Mouse (Mus musculus): Measurements from ENCODE around the gene Tk1.
"Not testable (repeated sequence)": the region's sequence is repeated elsewhere in the genome, so short reads cannot be mapped to it uniquely, and the experiment has no call there.

Tk1 gene

DNA sequence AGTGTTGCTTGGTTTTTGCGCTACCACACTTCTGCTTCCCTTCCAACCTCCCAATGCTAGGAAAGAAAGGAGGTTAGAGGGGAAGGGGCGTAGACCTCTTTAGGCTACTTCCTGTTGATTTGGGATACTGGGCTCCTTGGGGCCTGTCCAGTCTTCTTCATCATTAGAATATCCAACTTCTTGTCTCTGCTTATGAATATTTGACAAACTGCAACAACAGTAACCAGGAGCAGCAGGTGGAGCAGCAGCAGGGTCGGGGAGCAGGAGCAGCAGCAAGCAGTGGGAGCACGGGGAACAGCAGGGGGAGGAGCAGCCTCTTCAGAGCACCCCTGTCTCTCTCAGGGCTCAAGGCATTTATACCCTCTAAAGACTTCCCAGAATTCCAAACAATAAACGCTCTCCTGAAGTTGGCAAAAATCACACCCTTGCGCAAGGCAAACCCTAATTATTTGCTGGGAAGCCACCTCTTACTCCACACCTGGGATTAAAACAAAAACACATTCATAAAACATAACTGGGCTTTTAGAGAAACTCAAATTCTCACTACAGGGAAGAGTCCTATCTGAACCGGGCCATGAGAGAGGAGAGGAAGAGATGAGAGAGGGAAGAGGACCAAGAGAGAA, 21.8 kb upstream of the Tk1 start:
- DNase-seq (ENCODE audit: low read depth): peak; percentile 18

- DNase-seq (ENCODE audit: low read depth): peak; percentile 75
These were observed 20.7 kb upstream of the Tk1 start for GRCm38 (mm10) chr11:117846640-117847039.

DNA sequence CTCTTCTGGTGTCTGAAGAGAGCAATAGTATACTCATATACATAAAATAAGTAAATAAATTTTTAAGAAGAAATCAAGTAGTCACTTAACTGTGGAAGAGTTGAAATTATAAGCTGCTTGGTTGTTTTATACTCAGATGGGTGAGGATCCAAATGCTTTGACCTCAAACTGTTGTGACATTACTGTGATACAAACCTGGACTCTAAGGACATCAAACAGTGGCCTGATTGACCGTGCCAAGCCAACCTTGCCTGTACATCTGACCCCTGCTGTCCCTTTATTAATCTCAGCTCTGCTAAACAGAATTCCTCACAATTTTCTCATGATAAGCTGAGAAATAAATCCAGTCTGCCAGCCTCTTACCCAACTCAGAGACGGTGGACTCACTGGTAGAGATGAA, 19.8 kb upstream of the Tk1 start:
- DNase-seq (ENCODE audit: low read depth): no peak

- DNase-seq (ENCODE audit: low read depth): no peak
These were observed 19.1 kb upstream of the Tk1 start for GRCm38 (mm10) chr11:117844997-117845396.

GRCm38 (mm10) chr11:117843434-117843833, 17.5 kb upstream of the Tk1 start:
- no peak for DNase-seq (ENCODE audit: low read depth)

DNA sequence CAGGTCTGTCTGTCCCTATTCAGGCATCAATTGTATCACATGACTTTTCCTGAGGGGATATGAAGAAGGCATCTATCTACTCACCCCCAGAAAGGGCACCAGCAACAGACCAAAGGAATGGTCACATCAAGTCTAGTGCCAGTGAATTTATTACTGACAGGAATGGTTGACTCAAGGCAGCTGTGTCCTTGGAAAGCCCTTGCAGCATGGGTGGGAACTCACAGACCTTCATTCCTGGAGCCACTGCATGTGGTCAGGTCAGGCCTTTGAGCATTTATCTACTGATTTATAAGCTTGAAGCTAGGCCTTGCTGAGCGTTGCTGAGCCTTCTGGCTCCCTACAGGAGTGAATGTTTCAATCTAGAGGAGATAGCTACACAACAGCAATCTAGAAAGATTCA, 15.0 kb upstream of the Tk1 start:
- DNase-seq (ENCODE audit: low read depth): no peak

GRCm38 (mm10) chr11:117839021-117839420, 13.1 kb upstream of the Tk1 start:
- DNase-seq (ENCODE audit: low read depth): no peak

- DNase-seq (ENCODE audit: low read depth): no peak
These were observed 12.7 kb upstream of the Tk1 start for GRCm38 (mm10) chr11:117838572-117838971.

GRCm38 (mm10) chr11:117836306-117836705, 10.4 kb upstream of the Tk1 start:
- DNase-seq (ENCODE audit: low read depth): no peak

- no peak for DNase-seq (ENCODE audit: low read depth)
These were observed 8.2 kb upstream of the Tk1 start for GRCm38 (mm10) chr11:117834086-117834485.

GRCm38 (mm10) chr11:117833509-117833908, 7.6 kb upstream of the Tk1 start:
- DNase-seq (ENCODE audit: low read depth): not testable (repeated sequence)

DNA sequence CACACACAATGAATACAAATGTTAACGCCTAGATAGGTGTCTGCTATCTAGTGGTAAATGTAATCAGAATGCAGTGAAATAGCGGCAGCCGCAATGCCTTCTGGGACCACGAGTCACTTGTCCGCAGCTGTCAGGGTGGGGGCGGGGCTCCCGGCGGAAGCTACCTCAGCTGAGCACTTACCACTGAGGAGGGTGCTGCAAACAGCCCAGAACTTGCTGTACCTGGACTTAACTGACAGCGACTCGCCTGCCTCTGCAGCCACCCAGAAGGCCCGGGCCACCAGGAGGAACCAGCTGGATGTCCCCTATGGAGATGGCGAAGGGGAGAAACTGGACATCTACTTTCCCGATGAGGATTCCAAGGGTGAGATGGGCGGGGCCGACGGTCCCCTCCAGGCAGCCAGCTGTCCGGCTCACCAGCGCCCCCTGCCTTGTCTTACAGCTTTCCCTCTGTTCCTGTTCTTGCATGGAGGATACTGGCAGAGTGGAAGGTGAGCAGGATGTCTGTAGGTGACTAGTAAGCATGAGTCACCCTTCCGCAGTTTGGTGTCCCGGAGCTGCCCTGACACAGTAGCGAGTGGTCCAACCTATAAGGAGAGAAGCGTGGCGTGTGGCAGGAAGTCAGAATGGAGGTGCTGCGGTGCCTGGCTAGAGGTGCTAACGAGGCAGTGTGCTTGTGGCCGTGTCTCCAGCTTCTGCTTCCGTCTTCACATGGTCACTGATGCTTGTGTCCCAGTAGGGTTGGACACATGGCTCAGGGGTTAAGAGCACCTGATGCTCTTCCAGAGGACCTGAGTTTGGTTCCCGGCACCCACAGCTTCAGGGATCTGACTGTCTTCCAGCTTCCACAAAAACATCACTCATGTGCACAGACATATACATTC, 6.4 kb upstream of the Tk1 start:
- peak; percentile 94 for DNase-seq (ENCODE audit: low read depth)

- peak; percentile 86 for DNase-seq (ENCODE audit: low read depth)
These were observed 4.5 kb upstream of the Tk1 start for GRCm38 (mm10) chr11:117830401-117830800.

DNA sequence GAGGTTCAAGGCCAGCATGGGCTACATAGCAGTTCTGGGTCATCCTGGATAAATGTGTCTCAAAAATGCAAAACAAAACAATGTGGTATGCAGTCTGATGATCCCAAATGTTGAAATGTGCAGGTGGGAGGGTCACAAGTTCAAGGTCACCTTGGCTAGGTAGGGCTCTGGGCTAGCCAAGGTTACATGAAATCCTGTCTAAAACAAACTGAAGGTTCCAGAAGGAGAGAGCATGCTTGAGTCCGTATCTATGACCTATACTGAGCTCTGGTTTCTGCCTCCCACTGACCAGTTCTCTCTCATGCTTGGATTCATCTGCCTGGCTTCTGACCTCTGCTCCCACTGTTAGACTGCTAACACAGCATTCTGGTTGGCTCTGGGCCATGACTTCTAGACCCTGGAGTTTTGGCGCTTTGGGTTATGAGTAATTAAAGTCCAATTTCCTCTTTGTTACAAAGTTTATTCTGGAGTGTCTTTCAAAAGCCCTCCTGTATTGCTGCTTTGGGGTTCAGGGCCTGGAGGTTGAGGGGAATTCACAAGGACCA, 3.9 kb upstream of the Tk1 start:
- DNase-seq (ENCODE audit: low read depth): peak; percentile 38

DNA sequence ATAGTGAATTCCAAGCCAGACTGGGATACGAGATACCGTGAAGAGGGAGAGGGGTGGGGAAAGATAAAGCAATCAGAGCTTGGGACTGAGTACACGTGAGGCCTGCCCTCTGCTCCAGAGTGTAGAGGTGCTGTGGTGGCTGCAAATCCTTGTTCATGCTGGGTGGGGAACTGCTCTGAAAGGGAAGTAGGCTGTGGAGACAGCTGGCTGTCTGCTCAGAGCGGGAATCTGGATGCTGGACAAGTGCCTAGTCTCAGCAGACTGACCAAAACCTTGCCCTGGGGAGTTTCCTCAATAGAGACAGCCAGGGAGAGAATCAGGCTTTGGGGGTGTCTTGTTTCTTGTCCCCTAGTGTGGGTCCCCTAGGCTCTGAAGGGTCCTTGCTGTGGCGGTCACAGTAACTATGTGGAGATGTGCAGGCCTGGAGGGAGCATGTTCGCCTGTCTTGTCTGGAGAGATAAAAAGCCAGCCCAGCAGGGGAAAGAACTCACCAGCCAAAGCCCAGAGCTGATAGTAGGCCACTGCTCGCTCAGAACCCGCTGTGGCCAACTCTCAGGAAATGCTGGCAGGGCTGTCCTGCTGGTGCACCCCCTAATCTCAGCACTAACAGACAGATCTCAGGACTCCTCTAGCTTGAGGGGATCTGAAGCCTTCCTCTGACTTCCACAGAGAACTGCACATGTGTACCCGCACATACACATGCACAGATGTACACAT, 3.2 kb upstream of the Tk1 start:
- peak; percentile 70 for DNase-seq (ENCODE audit: low read depth)

DNA sequence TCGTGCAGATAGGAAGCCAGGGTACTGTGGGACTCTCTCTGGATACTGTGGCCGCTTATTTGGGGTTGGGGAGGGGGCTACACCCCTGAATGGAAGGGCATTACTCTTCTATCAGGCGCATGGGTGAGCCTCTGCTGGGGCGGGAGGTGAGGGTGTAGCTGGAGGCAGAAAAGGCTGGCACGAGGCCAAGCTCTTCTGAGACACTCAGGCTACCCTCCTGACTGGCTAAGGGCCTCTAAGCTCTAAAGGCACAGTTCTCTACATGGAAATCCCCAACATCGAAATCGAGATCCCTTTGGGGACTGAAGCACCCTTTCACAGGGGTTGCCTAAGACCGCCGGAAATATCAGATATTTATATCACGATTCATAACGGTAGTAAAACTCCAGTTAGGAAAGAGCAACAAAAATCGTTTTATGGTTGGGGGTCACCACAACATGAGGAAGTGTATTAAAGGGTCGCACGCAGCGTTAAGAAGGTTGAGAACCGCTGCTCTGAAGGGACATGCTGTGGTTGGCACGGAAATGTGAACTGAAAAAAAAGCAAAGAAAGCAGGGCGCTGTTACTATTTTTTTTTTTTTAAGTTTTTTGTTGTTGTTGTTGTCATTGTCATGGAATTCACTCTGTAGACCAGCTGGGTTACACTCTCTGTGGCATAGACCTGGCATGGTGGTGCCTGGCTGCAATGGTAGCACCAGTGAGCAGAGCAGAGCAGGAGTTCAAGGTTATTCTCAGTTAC, 2.4 kb upstream of the Tk1 start:
- DNase-seq (ENCODE audit: low read depth): peak; percentile 32

- DNase-seq (ENCODE audit: low read depth): no peak
These were observed 1.5 kb upstream of the Tk1 start for GRCm38 (mm10) chr11:117827386-117827785.

- DNase-seq (ENCODE audit: low read depth): no peak
These were observed 1.0 kb upstream of the Tk1 start for GRCm38 (mm10) chr11:117826916-117827315.

- no peak for DNase-seq (ENCODE audit: low read depth)
These were observed 272 bp upstream of the Tk1 start for GRCm38 (mm10) chr11:117826164-117826563.

DNA sequence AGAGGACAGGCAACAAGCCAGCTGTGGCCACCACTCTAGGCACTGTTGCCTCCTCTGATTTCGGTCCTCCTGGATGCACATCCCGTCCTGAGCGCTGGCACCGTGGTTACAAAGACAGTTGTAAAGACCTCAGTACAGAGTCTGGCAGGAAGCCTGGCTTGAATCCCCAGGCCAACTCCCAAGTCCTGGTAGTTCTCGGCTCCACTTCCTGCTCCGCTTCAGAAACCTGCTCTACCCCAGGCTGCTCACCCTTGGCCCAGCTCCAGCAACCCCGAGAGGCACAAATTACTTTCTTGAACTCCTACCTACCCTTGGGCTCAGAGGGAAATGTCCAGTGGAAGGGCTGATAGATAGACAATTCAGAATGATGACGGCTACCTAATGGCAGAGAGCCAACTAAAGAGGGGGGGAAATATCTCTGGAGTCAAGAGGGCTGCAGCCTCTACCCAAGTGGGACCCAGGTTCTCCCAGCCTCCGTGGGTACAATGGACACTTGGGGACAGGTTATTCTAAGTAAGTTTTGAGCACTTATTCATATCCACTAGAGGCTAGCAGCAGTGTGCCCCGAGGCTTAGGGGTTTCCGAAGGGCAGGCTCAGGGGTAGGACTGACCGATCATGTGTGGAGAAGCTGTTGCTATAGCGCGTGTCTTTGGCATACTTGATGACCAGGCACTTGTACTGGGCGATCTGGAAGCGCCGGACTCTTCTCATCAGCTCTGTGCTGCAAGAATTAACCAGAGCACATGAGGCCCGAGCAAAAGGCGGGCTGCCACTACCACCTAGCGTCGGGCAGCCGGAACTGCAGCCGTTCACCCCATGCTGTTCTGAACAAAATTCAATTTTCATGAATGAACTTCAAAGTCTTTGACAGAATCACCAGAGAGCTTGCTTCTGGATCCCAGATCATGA, 1.6 kb downstream of the Tk1 start:
- peak; percentile 87 for DNase-seq (ENCODE audit: low read depth)

GRCm38 (mm10) chr11:117823411-117823810, 2.5 kb downstream of the Tk1 start:
- no peak for DNase-seq (ENCODE audit: low read depth)
